Mouse (Mus musculus) c-Kit-positive CD71-negative TER-119-negative erythroid progenitor cells, embryonic 14.5 days (primary cell): ENCODE measurements around the gene Slc22a3.
A peak's percentile ranks its signal among the peaks of the same experiment; 100 is the strongest.

ENCODE experiments used
- DNase-seq: peaks from one replicate; pipeline ENCODE4 v3.0.0-alpha.2; 2013; ENCODE audit warnings: low read depth

The Slc22a3 gene

GRCm38 (mm10) chr17:12507654-12508204 is at the start of gene Slc22a3:
TSS of gene Slc22a3 (minus strand) at chr17:12507704.
- DNase-seq = no peak

- DNase-seq = peak; percentile 84
Observed at GRCm38 (mm10) chr17:12534353-12535145, 27.0 kb upstream of the Slc22a3 start.

- peak; percentile 77 for DNase-seq
Observed at GRCm38 (mm10) chr17:12532115-12532514, 24.6 kb upstream of the Slc22a3 start.

DNA sequence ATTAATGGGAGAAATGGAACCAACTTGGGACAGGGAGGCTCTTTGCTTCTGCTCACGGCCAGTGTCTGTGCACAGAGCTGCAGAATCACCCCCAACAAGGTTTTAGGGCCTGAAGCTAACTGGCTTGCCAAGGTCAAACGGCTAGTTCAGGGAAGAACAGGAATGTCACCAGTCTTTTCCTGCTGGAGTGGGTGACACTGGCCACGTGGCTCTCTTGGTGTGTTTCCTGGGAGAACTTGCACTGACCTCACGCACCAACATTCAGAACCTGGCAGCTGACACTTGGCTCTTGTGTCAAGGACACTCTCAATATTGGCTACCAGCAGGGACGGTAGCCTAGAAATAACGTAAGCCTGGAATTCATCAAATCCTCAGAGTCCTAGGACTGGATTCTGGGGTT is 22.6 kb upstream of the Slc22a3 start:
- DNase-seq = no peak

- no peak for DNase-seq
Observed at GRCm38 (mm10) chr17:12529384-12529985, 22.0 kb upstream of the Slc22a3 start.

- DNase-seq = no peak
Observed at GRCm38 (mm10) chr17:12519089-12519488, 11.6 kb upstream of the Slc22a3 start.

GRCm38 (mm10) chr17:12518194-12518593 is 10.7 kb upstream of the Slc22a3 start:
- no peak for DNase-seq

DNA sequence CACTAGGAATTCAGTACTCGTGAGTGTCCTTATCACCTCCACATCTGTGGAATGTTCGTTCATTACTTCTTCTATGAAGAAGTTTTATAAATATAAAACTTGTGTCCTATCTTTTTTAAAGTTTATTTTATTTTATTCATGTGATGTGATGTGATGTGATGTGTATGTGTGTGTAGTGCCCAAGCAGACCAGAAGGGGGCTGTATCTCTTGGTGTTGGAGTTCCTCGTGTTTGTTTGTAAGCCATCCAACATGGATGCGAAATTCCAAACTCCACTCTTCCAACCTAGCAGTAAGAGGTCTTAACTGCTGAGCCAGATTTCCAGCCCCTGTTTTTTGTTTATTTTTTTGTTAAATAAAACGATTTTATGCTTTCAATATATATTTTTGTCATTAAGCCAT is 6.5 kb upstream of the Slc22a3 start:
- no peak for DNase-seq

DNA sequence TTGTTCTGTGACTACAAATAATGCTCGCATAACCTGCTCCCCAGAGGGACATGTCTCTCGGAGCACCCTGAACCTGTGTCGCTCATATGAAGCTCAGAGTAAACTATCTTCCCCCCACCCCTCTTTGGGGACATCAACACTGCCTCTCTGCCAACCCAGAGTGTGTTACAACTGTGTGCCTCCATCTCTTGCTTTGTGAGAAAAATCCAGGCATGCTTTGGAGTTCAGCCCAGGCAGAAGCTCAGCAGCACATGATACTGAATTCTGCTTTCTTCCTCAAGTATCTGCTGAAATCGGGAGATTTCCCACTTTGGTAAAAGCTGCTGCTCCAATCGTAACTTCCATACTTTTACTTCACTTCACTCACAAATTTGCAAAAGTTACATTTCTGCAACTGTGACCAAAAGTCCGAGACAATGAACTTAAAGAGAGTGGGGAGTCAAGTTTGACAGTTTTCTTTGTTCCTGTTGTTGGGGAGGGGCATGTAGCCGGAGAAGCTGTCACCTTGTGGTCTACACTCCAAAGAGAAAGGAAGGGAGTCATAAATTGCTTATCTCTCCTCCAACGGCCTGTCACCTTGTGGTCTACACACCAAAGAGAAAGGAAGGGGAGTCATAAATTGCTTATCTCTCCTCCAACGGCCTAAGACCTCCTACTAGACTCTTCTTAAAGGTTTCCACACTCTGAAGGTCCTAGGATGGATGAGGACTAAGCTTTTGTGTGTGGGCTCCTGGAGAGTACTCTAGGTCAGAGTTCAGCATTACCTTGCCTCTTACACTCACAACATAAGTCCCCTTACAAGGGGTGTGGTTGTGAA is 5.8 kb upstream of the Slc22a3 start:
- peak; percentile 44 for DNase-seq

DNA sequence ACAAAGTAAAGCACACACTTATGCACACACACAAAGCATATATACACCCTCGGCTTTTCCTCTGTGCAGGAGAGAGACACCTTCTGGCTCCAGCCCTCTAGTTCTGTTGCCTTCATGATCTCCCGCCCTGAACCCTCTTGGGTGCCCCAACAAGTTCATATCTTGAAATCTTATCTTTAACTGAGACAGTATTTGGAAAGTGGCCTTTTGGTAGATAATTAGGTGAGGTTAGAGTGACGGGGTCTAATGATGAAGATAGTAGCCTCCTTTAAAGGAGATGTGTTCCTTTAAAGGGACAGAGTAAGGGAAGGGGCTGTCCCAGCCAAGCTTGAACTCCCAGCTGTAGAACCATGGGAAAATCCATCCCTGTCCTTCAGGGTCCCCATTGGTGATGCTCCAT is 3.7 kb upstream of the Slc22a3 start:
- no peak for DNase-seq

DNA sequence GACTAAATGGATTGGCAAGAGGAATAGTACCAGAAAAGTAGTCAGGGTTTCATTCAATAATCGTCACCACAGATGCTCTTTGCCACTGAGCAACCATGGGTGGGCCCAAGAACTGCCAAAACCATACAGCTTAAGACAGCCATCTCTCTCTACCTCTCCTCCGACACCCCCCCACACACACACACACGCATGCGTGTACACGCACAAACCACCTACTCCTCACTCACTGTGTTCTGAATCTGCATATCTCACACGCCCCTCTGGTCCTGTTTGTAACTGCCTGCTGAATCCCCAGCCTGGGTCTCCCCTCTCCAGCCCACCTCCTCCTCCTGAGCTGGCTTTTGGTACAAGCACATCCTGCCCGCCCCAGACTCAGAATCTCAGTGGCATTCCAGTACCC is 872 bp upstream of the Slc22a3 start:
- DNase-seq = no peak

GRCm38 (mm10) chr17:12506903-12507563 is 471 bp downstream of the Slc22a3 start:
- DNase-seq = no peak

DNA sequence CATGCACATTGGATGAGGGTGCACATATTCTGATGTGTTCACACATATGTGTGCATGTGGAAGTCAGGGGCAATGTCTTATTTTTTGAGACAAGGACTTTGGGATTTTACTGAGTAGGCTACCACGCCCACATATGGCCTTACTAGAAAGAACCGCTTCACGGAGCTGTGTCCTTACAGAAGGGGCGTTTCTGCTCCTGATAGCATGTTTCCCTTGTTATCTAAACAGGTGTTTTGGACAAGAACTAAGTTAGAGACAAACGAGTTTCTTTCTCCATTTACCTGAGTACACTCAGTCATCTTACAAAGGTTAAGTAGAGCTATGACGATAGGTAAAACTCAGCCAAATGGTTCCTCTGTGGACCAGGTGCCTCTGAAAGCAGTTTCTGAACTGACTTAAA is 1.8 kb downstream of the Slc22a3 start:
- DNase-seq = no peak

DNA sequence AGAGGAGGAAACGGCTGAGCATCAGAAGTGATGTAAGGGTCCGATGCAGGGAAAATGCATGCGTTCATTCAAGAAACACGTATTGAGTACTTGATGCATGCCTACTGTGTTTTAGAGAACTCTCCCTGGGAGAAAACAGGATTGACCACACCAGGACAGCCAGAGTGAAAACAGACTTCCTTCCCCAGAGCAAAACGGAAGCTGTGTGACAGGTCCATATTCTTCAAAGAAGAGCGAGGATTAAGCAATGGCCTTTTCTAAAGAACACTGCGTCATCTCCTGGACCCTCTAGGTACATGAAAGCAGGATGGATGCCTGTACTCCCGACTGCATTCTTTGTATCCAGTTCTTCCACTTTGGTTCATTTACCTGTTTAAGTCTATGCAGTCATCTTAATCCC is 8.1 kb downstream of the Slc22a3 start:
- no peak for DNase-seq

- DNase-seq = no peak
Observed at GRCm38 (mm10) chr17:12495558-12495957, 11.9 kb downstream of the Slc22a3 start.

DNA sequence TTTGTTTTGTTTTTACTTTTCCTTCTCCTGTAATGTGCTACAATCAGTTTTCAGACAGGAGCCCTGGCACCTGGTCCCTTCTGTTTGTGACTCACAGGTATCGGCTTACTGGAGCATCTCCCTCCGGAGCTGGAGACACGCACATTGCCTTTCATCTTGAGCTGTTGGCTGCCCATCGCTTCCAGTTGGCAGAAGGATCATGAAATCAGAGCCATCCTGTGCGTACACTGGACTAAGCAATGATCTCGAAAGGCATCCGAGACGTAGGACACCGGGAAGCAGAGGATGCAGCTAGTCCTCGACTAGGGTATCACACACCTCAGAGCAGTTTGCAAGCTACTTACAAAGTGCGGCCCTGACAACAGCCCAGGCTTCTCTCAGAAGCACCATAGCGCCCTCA is 15.9 kb downstream of the Slc22a3 start:
- no peak for DNase-seq

- no peak for DNase-seq
Observed at GRCm38 (mm10) chr17:12489888-12490287, 17.6 kb downstream of the Slc22a3 start.

GRCm38 (mm10) chr17:12485657-12486056 is 21.8 kb downstream of the Slc22a3 start:
- no peak for DNase-seq

DNA sequence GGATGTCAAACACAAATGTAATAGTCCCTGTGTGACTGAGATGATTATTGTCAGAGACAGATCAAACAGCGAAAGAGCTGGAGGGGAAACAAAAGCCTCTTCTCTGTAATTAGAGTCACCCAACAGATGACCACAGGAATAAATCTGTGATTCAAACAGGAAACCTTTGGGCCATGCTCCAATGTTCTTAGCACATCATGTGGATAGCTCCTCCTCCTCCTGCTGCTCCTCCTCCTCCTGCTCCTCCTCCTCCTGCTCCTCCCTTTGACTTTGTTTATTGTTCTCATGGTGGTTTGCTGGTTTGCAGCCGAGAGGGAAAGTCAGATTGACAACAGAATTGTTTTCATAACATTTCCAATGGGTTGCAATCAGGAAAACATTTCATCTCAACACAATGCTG is 28.1 kb downstream of the Slc22a3 start:
- DNase-seq = no peak

GRCm38 (mm10) chr17:12474509-12475083 is 32.9 kb downstream of the Slc22a3 start:
- DNase-seq = no peak

DNA sequence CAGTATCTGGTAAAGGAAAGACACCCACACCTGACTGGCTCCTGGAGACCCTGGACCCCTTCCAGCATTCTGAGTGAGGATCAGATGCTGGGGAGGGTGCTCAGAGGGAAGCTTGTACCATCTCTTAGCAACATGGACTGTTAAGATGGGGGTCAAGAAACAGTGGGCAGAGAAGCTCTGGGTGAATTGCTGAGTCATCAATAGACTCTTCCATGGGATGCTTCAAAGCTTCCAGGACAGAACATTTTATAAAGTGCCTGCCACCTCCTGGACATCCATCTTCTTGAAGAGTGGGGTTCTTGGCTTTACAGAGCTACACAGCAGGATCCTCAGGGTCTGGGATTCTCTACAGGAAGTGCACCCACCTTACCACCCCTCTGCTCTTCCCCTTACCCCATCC is 35.0 kb downstream of the Slc22a3 start:
- no peak for DNase-seq

DNA sequence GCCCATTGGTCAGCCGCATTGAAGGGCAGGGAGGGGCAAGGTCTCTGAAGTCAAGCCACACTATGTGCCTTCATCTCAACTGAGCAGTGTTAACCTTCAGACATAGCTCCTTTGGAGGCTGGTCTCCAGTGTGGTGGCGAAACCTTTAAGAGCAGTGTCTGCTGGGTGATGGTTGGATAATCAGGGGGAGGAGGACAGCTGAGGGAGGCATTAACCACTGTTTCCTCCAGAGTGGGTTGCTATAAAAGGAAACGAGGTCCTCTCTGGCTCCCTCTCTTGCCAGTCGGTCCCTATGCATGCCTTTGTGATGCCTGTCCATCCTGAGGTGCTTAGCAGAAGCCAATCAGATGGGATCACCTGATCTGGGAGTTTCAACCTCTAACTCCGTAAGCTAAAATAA is 38.8 kb downstream of the Slc22a3 start:
- DNase-seq = no peak
